Mouse (Mus musculus): ENCODE results near the gene Gfod2. TPM values are rescaled to one million over a fixed set of nuclear protein-coding genes. Genes with fewer than 3 reads are reported as not detected.

The Gfod2 gene
- total and polyA plus RNA-seq, 2 experiments: 3.4 to 6.3 TPM

DNA sequence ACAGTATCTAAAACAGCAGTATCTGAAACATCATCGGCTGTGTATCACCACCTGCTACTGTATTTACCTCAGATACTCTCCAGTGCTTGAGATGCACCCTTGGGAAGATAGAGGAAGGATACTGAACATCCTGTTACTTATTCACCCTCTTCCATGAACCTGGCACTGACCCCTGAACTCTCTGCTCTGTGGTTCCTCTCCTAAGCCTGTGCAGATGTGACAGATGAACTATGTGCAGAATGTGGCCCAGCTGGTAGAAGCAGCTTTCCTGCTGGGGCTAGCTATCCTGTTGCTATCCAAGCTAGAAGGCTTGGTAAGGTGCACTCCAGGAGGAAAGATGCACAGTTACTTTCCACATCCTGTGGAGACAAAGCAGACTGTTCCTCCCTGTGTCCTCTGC lies 34.9 kb upstream of the Gfod2 start:
- peaks cover 41% of the 10 kb centered on the region for H3K79me2 ChIP-seq (ENCODE audit: control insufficient read depth, insufficient read depth, low read length)
- H3K4me1 ChIP-seq (ENCODE audit: control insufficient read depth, insufficient read depth, low read length): peaks cover 41% of the 10 kb centered on the region
- 79% methylated on average over 1 of the region's 1 CpGs for WGBS
- no peak overlapping the region for H3K4me3 ChIP-seq (ENCODE audit: insufficient read depth, low read depth, low read length)
- no peak for TF ChIP-seq CTCF (IDR thresholded peaks at IDR 0.05; ENCODE audit: low read depth, low read length)
- no peak for TF ChIP-seq POLR2A (IDR thresholded peaks at IDR 0.05; ENCODE audit: extremely low read depth, insufficient read depth, low read length)
- H3K27ac ChIP-seq (replicated peaks; ENCODE audit: insufficient read depth, low read depth, low read length): 0 out of 2 replicates have a peak overlapping the region, but pooled peaks have one; percentile 2
- H3K9ac ChIP-seq (ENCODE audit: low read depth, low read length): no peak overlapping the region
- H3K36me3 ChIP-seq (ENCODE audit: control insufficient read depth, insufficient read depth, low read length): peaks cover 2% of the 10 kb centered on the region; the same call in 1 of the 2 replicates
- H3K27me3 ChIP-seq (ENCODE audit: control insufficient read depth, insufficient read depth, low read length): no peaks in the 10 kb centered on the region
- DNase-seq (ENCODE audit: extremely low read depth, low read depth, low spot score): no peak

DNA sequence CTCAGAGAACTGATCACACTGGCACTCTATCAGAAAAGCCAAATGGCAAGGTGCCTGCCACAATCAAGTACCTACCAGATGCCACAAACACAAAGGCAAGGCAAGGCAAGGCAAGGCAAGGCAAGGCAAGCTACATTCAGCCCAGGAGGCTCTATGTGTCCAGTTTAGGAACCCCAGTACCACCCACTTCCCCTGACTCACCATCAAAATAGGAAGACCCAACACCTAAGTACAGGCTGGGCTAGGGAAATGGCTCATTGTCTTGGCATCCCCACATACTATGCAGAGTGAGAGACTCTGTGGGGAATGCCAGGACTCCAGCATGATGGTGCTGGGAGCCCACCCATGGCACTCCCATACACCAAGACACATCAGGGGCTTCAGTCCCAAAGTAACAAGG lies 31.2 kb upstream of the Gfod2 start:
- Histone ChIP-seq H3K4me3 (ENCODE audit: insufficient read depth, low read depth, low read length) (no peak overlapping the region), H3K79me2 (ENCODE audit: control insufficient read depth, insufficient read depth, low read length) (peaks cover 51% of the 10 kb centered on the region), H3K9ac (ENCODE audit: low read depth, low read length) (no peak overlapping the region), H3K36me3 (ENCODE audit: control insufficient read depth, insufficient read depth, low read length) (peaks cover 13% of the 10 kb centered on the region), H3K27ac (replicated peaks; ENCODE audit: insufficient read depth, low read depth, low read length) (0 out of 2 replicates have a peak overlapping the region, but pooled peaks have one; percentile 10), H3K27me3 (ENCODE audit: control insufficient read depth, insufficient read depth, low read length) (no peaks in the 10 kb centered on the region), H3K4me1 (ENCODE audit: control insufficient read depth, insufficient read depth, low read length) (peaks cover 31% of the 10 kb centered on the region)
- TF ChIP-seq POLR2A (IDR thresholded peaks at IDR 0.05; ENCODE audit: extremely low read depth, insufficient read depth, low read length): no peak
- TF ChIP-seq CTCF (IDR thresholded peaks at IDR 0.05; ENCODE audit: low read depth, low read length): no peak
- no peak for DNase-seq (ENCODE audit: extremely low read depth, low read depth, low spot score)

DNA sequence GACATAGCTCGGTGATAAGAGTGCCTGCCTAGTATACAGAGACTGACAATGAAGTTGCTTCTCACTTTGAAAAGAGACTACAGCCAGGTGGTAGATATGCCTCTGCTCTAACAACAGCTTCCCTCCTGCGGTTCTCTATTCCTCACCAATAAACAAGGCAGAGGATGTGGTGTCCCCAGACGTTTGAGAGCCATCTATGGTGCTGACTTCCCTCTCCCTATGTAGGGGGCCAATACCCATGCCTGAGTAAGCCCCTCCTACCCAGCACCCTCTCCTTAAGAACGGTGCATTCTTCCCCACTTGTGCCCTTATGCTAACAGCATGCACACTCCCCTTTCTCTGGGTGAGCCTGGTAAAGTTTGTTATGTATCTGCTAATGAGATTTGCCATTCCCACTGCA lies 30.5 kb upstream of the Gfod2 start:
- Histone ChIP-seq H3K79me2 (ENCODE audit: control insufficient read depth, insufficient read depth, low read length) (peaks cover 45% of the 10 kb centered on the region), H3K27me3 (ENCODE audit: control insufficient read depth, insufficient read depth, low read length) (no peaks in the 10 kb centered on the region), H3K4me3 (ENCODE audit: insufficient read depth, low read depth, low read length) (no peak overlapping the region), H3K27ac (replicated peaks; ENCODE audit: insufficient read depth, low read depth, low read length) (no peak overlapping the region), H3K36me3 (ENCODE audit: control insufficient read depth, insufficient read depth, low read length) (peaks cover 16% of the 10 kb centered on the region), H3K4me1 (ENCODE audit: control insufficient read depth, insufficient read depth, low read length) (peaks cover 27% of the 10 kb centered on the region), H3K9ac (ENCODE audit: low read depth, low read length) (no peak overlapping the region)
- 69% methylated on average over 4 of the region's 4 CpGs for WGBS
- no peak for TF ChIP-seq CTCF (IDR thresholded peaks at IDR 0.05; ENCODE audit: low read depth, low read length)
- no peak for TF ChIP-seq POLR2A (IDR thresholded peaks at IDR 0.05; ENCODE audit: extremely low read depth, insufficient read depth, low read length)
- no peak for DNase-seq (ENCODE audit: extremely low read depth, low read depth, low spot score)

DNA sequence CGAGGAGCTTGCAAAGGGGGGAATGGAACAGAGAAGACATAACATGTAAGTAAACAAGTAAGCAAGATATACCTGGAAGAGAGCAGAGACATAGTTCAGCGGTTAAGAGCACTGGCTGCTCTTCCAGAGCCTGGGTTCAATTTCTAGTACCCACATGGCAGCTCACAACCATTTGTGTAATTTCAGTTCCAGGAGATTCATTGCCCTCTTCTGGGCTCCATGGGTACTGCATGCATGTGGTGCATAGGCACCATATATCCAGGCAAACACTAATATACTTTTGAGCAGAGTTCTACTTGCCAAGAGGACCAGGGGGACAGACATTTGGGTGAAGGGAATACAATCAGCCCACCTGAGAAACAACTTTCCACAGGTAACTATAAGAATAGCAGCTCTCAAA lies 29.8 kb upstream of the Gfod2 start:
- DNase-seq (ENCODE audit: extremely low read depth, low read depth, low spot score): peak; percentile 56
- Histone ChIP-seq H3K79me2 (ENCODE audit: control insufficient read depth, insufficient read depth, low read length) (peaks cover 44% of the 10 kb centered on the region), H3K4me3 (ENCODE audit: insufficient read depth, low read depth, low read length) (no peak overlapping the region), H3K36me3 (ENCODE audit: control insufficient read depth, insufficient read depth, low read length) (peaks cover 20% of the 10 kb centered on the region), H3K27me3 (ENCODE audit: control insufficient read depth, insufficient read depth, low read length) (no peaks in the 10 kb centered on the region), H3K4me1 (ENCODE audit: control insufficient read depth, insufficient read depth, low read length) (peaks cover 20% of the 10 kb centered on the region), H3K9ac (ENCODE audit: low read depth, low read length) (no peak overlapping the region), H3K27ac (replicated peaks; ENCODE audit: insufficient read depth, low read depth, low read length) (no peak overlapping the region)
- WGBS: 82% methylated on average over 2 of the region's 2 CpGs
- TF ChIP-seq CTCF (IDR thresholded peaks at IDR 0.05; ENCODE audit: low read depth, low read length) (peak; percentile 49), POLR2A (IDR thresholded peaks at IDR 0.05; ENCODE audit: extremely low read depth, insufficient read depth, low read length) (no peak)

GRCm38 (mm10) chr8:105780298-105780697 lies 21.8 kb upstream of the Gfod2 start:
- Histone ChIP-seq H3K4me1 (ENCODE audit: control insufficient read depth, insufficient read depth, low read length) (0 out of 2 replicates have a peak, but pooled peaks cover under 1% of the 10 kb centered on the region), H3K27me3 (ENCODE audit: control insufficient read depth, insufficient read depth, low read length) (no peaks in the 10 kb centered on the region), H3K4me3 (ENCODE audit: insufficient read depth, low read depth, low read length) (no peak overlapping the region), H3K27ac (replicated peaks; ENCODE audit: insufficient read depth, low read depth, low read length) (no peak overlapping the region), H3K36me3 (ENCODE audit: control insufficient read depth, insufficient read depth, low read length) (peaks cover 35% of the 10 kb centered on the region), H3K79me2 (ENCODE audit: control insufficient read depth, insufficient read depth, low read length) (peaks cover 6% of the 10 kb centered on the region; the same call in 1 of the 2 replicates), H3K9ac (ENCODE audit: low read depth, low read length) (no peak overlapping the region)
- no peak for DNase-seq (ENCODE audit: extremely low read depth, low read depth, low spot score)
- 52% methylated on average over 5 of the region's 5 CpGs for WGBS
- TF ChIP-seq POLR2A (IDR thresholded peaks at IDR 0.05; ENCODE audit: extremely low read depth, insufficient read depth, low read length): no peak
- no peak for TF ChIP-seq CTCF (IDR thresholded peaks at IDR 0.05; ENCODE audit: low read depth, low read length)

DNA sequence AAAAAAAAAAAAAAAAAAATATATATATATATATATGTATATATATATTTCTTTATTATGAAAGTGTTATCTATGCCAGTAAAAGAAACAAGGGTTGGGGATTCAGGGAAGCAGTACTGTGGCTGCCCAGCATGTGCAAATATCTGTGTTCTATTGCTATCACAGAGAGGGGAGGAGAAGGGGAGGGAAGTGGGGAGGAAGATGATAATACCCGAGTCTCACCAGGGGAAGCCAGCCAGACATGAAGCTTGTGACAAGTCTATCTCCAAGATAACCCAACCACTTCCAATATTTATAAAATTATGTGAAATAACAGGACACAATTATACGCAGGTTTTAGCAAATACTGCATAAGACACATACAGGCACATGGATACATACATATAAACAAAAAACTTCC lies 19.4 kb upstream of the Gfod2 start:
- WGBS: 75% methylated on average over 2 of the region's 2 CpGs

More for the DNA sequence above, 19.4 kb upstream of the Gfod2 start:
- H3K27ac ChIP-seq (replicated peaks; ENCODE audit: insufficient read depth, low read depth, low read length): no peak overlapping the region
- no peak overlapping the region for H3K9ac ChIP-seq (ENCODE audit: low read depth, low read length)
- no peak for DNase-seq (ENCODE audit: extremely low read depth, low read depth, low spot score)
- 0 out of 2 replicates have a peak, but pooled peaks cover 3% of the 10 kb centered on the region for H3K79me2 ChIP-seq (ENCODE audit: control insufficient read depth, insufficient read depth, low read length)
- H3K4me1 ChIP-seq (ENCODE audit: control insufficient read depth, insufficient read depth, low read length): peaks cover 19% of the 10 kb centered on the region
- H3K36me3 ChIP-seq (ENCODE audit: control insufficient read depth, insufficient read depth, low read length): peaks cover 26% of the 10 kb centered on the region; the same call in 1 of the 2 replicates
- TF ChIP-seq CTCF (IDR thresholded peaks at IDR 0.05; ENCODE audit: low read depth, low read length): no peak
- TF ChIP-seq POLR2A (IDR thresholded peaks at IDR 0.05; ENCODE audit: extremely low read depth, insufficient read depth, low read length): no peak
- no peak overlapping the region for H3K4me3 ChIP-seq (ENCODE audit: insufficient read depth, low read depth, low read length)
- no peaks in the 10 kb centered on the region for H3K27me3 ChIP-seq (ENCODE audit: control insufficient read depth, insufficient read depth, low read length)
